Mouse (Mus musculus): ENCODE data around the gene Jmjd1c. TPM values are rescaled to one million over a fixed set of nuclear protein-coding genes. Genes with fewer than 3 reads are reported as not detected.
A peak's percentile ranks its signal among the peaks of the same experiment; 100 is the strongest.

Gene Jmjd1c
- 54.2 and 56.5 TPM in 2 replicates for polyA plus RNA-seq (2016; fragmentation: Nextera tagmentation; extraction: Ambion mirVana)

GRCm38 (mm10) chr10:67095798-67096620 lies at the start of gene Jmjd1c:
Gene Jmjd1c (plus strand): TSS chr10:67096125.
- Histone ChIP-seq H3K4me2 (replicated peaks) (peak within 1 kb of the TSS; percentile 78), H3K4me3 (peak within 1 kb of the TSS; percentile 94), H3K27ac (replicated peaks) (peak within 1 kb of the TSS; percentile 100), H3K9me3 (no peaks in the 10 kb centered on the region), H3K4me1 (peaks cover 36% of the 10 kb centered on the region), H3K9ac (replicated peaks) (peak within 1 kb of the TSS; percentile 98), H3K36me3 (no peaks in the 10 kb centered on the region), H3K27me3 (no peaks in the 10 kb centered on the region)
- ATAC-seq (ENCODE audit: low FRiP score, low read depth), result peak; percentile 90
- under 1% methylated on average over 67 of the region's 73 CpGs for WGBS

DNA sequence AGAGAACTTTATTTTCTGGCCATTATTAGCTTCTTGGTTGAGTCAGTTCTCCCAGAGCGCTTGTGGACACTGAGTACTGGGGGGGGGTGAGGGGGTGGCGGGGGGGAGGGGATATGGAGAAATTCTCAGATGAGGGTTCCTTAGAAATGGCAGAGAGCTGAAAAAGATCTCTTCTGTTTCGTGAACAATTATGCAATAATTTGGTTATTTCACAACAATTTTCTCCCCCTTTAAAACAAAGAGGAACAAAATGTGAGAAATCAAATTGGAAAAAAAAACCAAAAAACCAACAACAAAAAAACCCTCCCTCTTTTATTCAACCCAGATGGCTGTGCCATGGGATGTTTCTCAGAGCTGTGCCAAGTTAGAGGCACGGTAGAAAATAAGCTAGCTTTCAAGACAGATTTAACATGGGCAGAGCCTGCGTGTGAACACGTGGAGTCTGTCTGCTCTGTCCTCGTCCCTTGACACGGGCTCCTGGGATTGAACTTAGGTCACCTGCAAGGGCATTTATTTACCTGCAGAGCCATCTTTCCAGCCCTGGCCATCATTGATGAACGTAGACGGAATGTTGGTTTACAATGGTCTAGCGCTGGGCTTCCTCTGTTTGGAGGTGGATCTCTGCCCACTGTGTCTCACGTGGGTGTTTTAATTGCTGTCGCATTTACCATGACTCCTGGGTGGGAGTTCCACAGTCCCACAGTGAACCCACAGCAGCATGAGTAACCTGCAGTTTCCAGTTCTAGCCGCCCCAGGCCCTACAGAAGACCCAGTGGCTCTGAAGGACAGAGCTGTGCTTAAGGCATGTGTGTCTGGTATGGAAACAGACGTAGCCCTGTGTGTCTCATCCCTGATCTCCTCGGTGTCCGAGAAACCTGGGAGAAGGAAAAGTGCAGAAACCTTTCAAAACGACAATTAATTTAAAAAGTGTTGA lies 47.9 kb upstream of the Jmjd1c start:
- H3K27ac ChIP-seq (replicated peaks), result no peak overlapping the region
- H3K4me2 ChIP-seq (replicated peaks), result no peak overlapping the region
- no peaks in the 10 kb centered on the region for H3K27me3 ChIP-seq
- no peaks in the 10 kb centered on the region for H3K36me3 ChIP-seq
- peaks cover 28% of the 10 kb centered on the region for H3K4me1 ChIP-seq
- no peak overlapping the region for H3K4me3 ChIP-seq
- no peak for ATAC-seq (ENCODE audit: low FRiP score, low read depth)
- no peaks in the 10 kb centered on the region for H3K9me3 ChIP-seq
- H3K9ac ChIP-seq (replicated peaks), result no peak overlapping the region
- 90% methylated on average over 18 of the region's 18 CpGs for WGBS

- ATAC-seq (ENCODE audit: low FRiP score, low read depth), result no peak
- Histone ChIP-seq H3K9me3 (no peaks in the 10 kb centered on the region), H3K27me3 (no peaks in the 10 kb centered on the region), H3K27ac (replicated peaks) (no peak overlapping the region), H3K9ac (replicated peaks) (no peak overlapping the region), H3K36me3 (no peaks in the 10 kb centered on the region), H3K4me1 (peaks cover 36% of the 10 kb centered on the region), H3K4me2 (replicated peaks) (no peak overlapping the region), H3K4me3 (no peak overlapping the region)
- WGBS, result 91% methylated on average over 13 of the region's 13 CpGs
Measured at GRCm38 (mm10) chr10:67048871-67049615, 46.9 kb upstream of the Jmjd1c start.

DNA sequence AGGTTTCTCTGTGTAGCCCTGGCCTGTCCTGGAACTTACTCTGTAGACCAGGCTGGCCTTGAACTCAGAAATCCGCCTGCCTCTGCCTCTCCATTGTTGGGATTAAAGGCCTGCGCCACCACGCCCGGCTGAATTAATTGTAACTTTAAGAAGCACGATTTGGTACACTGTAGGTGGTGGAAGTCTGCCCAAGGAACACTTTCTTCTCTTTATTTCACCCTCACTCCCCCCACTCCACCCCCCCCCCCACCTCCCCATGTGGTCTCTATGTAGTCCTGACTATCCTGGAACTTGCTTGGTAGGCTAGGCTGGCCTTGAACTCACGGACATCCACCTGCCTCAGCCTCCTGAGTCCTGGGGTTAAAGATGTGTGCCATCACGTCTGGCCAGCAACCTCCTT lies 46.3 kb upstream of the Jmjd1c start:
- H3K4me2 ChIP-seq (replicated peaks), result no peak overlapping the region
- H3K36me3 ChIP-seq, result no peaks in the 10 kb centered on the region
- no peak for ATAC-seq (ENCODE audit: low FRiP score, low read depth)
- H3K27ac ChIP-seq (replicated peaks), result no peak overlapping the region
- H3K27me3 ChIP-seq, result no peaks in the 10 kb centered on the region
- H3K9me3 ChIP-seq, result no peaks in the 10 kb centered on the region
- H3K9ac ChIP-seq (replicated peaks), result no peak overlapping the region
- H3K4me3 ChIP-seq, result no peak overlapping the region
- H3K4me1 ChIP-seq, result peaks cover 39% of the 10 kb centered on the region
- WGBS, result 88% methylated on average over 7 of the region's 7 CpGs

DNA sequence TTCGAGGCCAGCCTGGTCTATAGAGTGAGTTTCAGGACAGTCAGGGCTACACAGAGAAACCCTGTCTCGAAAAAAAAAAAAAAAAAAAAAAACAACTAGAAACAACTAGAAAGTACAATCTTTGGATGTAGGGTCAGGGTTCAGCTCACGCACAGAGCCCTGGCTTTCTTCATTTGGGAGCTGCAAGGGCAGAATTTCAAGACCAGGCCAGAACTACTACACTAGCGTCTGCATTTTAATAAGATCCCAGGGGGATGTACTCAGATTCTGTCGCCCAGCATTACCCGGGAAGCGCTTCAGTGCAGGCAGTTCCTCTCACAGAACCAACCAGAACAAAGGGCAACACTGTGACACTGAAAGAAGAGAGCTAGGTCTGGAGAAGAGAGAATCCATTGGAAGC lies 45.2 kb upstream of the Jmjd1c start:
- no peak overlapping the region for H3K27ac ChIP-seq (replicated peaks)
- H3K4me2 ChIP-seq (replicated peaks), result no peak overlapping the region
- 72% methylated on average over 6 of the region's 7 CpGs for WGBS
- H3K4me1 ChIP-seq, result peaks cover 33% of the 10 kb centered on the region
- H3K36me3 ChIP-seq, result no peaks in the 10 kb centered on the region
- no peaks in the 10 kb centered on the region for H3K9me3 ChIP-seq
- no peaks in the 10 kb centered on the region for H3K27me3 ChIP-seq
- no peak for ATAC-seq (ENCODE audit: low FRiP score, low read depth)
- no peak overlapping the region for H3K9ac ChIP-seq (replicated peaks)
- H3K4me3 ChIP-seq, result no peak overlapping the region

DNA sequence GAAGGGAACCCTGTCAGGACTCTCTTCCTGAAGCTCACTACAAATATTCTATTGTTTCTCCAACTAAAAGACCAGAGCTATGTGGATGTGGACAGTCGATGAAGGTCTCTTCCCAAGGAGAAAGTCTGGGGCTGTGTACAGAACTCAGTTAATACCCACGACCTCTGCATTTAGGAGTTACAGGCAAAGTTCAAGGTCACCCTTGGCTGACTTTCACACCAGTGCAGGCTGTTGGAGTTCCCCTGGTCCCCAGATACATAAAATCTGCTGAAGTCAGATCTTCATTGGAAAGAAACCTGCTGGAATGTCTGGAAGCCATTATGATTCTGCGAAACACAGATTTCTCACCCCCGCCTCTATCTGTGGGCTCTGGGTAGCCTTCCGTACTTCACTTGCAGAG lies 44.5 kb upstream of the Jmjd1c start:
- peaks cover 33% of the 10 kb centered on the region for H3K4me1 ChIP-seq
- H3K36me3 ChIP-seq, result no peaks in the 10 kb centered on the region
- no peaks in the 10 kb centered on the region for H3K9me3 ChIP-seq
- 73% methylated on average over 5 of the region's 5 CpGs for WGBS
- no peak overlapping the region for H3K4me2 ChIP-seq (replicated peaks)
- no peak overlapping the region for H3K9ac ChIP-seq (replicated peaks)
- H3K27me3 ChIP-seq, result no peaks in the 10 kb centered on the region
- H3K4me3 ChIP-seq, result no peak overlapping the region
- no peak overlapping the region for H3K27ac ChIP-seq (replicated peaks)
- no peak for ATAC-seq (ENCODE audit: low FRiP score, low read depth)

DNA sequence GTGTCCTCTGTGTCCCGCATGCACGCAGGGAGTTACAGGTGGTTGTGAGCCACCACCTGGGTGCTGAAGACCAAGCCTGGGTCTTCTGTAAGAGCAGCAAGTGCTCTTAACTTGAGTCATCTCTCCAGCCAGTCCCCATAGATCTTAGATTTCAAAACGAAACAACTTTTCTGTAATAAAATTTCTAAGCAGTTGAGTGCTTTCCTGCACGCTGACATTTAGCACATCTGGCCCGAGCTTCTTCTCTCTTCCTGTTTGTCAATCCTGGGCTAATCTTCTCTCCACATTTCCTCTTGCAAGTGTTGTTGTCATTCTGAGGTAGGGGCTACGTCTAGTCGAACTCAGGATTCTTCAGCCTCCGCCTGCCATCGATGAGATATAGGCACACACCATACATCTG lies 43.5 kb upstream of the Jmjd1c start:
- H3K36me3 ChIP-seq, result no peaks in the 10 kb centered on the region
- 0 out of 2 replicates have a peak overlapping the region, but pooled peaks have one; percentile 22 for H3K27ac ChIP-seq (replicated peaks)
- H3K9ac ChIP-seq (replicated peaks), result no peak overlapping the region
- no peaks in the 10 kb centered on the region for H3K27me3 ChIP-seq
- H3K4me2 ChIP-seq (replicated peaks), result no peak overlapping the region
- peaks cover 29% of the 10 kb centered on the region for H3K4me1 ChIP-seq
- WGBS, result 81% methylated on average over 9 of the region's 9 CpGs
- H3K9me3 ChIP-seq, result no peaks in the 10 kb centered on the region
- ATAC-seq (ENCODE audit: low FRiP score, low read depth), result no peak
- H3K4me3 ChIP-seq, result no peak overlapping the region

DNA sequence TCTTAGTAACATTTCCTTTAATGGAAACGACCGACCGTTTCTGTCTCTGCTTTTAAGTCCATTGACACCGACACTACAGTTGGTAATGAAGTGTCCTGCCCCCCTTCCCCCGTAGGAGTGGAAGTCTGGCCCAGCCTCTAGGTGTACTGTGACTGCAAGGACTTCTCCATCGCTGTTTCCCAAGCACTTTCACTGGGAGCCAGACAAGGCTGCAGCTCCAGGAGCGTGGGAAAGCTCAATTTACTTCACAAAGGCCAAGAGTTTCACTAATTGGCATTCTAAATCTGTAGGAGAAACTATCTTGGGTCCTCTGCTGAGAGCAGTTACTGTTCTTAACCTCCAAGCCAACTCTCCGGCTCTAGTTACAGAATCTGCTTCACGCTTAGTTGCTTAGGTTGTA lies 42.5 kb upstream of the Jmjd1c start:
- Histone ChIP-seq H3K27ac (replicated peaks) (0 out of 2 replicates have a peak overlapping the region, but pooled peaks have one; percentile 39), H3K4me3 (no peak overlapping the region), H3K9ac (replicated peaks) (no peak overlapping the region), H3K9me3 (no peaks in the 10 kb centered on the region), H3K27me3 (no peaks in the 10 kb centered on the region), H3K36me3 (no peaks in the 10 kb centered on the region), H3K4me2 (replicated peaks) (no peak overlapping the region), H3K4me1 (peaks cover 31% of the 10 kb centered on the region)
- WGBS, result 17% methylated on average over 9 of the region's 9 CpGs
- no peak for ATAC-seq (ENCODE audit: low FRiP score, low read depth)

DNA sequence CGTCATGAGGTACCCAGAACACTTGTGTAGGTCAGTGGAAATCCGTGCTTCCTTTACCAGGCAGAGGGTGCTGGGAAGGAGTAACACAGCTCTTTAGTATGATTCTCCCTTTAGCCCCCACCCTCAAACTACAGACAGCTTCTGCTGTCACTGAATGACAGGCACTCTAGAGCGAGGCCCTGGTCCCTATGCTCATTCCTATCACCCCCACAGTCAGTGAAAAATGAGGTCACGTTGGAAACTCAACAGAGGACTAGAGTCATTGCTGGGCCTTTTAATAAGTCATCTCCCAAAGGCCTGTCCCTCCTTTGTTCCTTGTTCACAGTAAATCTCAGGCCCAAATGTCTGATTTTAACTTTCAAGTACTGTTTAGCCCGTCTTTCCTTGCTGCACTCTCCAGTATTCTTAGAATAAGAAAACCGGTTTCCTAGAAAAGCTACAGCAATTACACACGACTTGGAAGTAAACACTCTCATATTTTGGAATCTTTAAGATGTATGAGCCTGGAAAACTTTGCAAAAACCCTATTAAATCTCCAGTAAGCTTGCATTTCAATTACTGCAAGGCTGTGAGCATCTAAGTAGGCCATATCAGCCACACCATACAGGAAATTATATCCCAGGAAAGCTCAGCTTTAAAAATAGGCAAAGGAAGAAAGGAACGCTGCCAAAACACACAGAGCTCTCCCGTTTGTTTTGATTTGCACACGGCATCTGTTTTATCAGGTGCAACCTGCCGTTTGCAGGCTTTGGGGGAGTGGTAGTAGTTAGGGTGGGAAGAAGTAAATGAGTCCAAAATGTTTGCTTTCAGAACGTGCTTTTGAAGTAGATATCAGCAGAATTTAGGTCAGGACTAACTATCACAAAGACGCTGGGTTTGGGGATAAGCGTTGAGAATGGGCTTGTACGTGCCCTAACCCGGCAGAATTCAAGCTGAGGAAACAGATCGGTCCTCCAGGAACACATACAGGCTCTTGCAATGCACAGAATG lies 39.8 kb upstream of the Jmjd1c start:
- H3K9me3 ChIP-seq, result no peaks in the 10 kb centered on the region
- no peak overlapping the region; the same call in none of the 2 replicates for H3K27ac ChIP-seq (replicated peaks)
- no peak for ATAC-seq (ENCODE audit: low FRiP score, low read depth)
- 73% methylated on average over 17 of the region's 17 CpGs for WGBS
- no peak overlapping the region for H3K4me3 ChIP-seq
- H3K9ac ChIP-seq (replicated peaks), result no peak overlapping the region
- H3K27me3 ChIP-seq, result no peaks in the 10 kb centered on the region
- no peaks in the 10 kb centered on the region for H3K36me3 ChIP-seq
- H3K4me1 ChIP-seq, result peaks cover 27% of the 10 kb centered on the region
- H3K4me2 ChIP-seq (replicated peaks), result no peak overlapping the region

DNA sequence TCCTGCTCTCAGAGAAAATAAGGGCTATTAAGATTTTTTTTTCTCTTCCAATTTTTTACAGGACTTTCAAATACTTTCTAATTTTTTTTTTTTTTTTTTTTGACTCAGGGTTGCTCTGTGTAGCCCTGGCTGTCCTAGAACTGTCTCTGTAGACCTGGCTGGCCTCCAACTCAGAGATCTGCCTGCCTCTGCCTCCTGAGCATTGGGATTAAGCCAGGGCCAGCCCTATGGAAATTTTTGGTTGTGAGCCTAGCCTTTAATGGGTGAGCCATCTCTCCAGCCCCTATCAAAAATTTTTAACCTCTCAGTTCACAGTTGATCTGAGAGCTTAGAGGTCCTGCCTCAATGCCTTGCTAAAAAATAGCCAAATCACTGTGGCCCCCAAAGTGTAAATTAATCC lies 38.7 kb upstream of the Jmjd1c start:
- Histone ChIP-seq H3K4me2 (replicated peaks) (no peak overlapping the region), H3K27ac (replicated peaks) (no peak overlapping the region), H3K27me3 (no peaks in the 10 kb centered on the region), H3K4me1 (peaks cover 31% of the 10 kb centered on the region), H3K9ac (replicated peaks) (no peak overlapping the region), H3K9me3 (no peaks in the 10 kb centered on the region), H3K36me3 (no peaks in the 10 kb centered on the region), H3K4me3 (no peak overlapping the region)
- ATAC-seq (ENCODE audit: low FRiP score, low read depth), result no peak

DNA sequence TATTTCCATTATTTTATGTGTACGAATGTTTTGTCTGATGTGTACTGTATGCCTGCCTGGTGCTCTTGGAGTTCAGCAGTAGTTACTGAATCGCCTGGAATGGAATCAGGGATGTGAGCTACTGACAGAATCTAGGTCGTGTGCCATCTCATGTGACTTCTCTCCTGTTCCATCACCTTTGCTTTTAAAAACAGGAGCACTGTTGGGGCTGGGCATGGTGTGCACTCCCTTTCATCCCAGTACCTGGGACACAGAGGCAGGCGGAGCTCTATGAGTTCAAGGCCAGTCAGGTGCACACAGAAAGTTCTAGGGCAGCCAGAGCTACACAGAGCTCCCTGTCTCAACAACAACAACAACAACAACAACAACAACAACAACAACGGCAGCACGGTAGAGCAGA lies 38.2 kb upstream of the Jmjd1c start:
- H3K4me3 ChIP-seq, result no peak overlapping the region
- H3K9me3 ChIP-seq, result no peaks in the 10 kb centered on the region
- WGBS, result 91% methylated on average over 6 of the region's 6 CpGs
- no peaks in the 10 kb centered on the region for H3K36me3 ChIP-seq
- H3K4me1 ChIP-seq, result peaks cover 28% of the 10 kb centered on the region
- no peaks in the 10 kb centered on the region for H3K27me3 ChIP-seq
- no peak for ATAC-seq (ENCODE audit: low FRiP score, low read depth)
- no peak overlapping the region for H3K27ac ChIP-seq (replicated peaks)
- no peak overlapping the region for H3K4me2 ChIP-seq (replicated peaks)
- no peak overlapping the region for H3K9ac ChIP-seq (replicated peaks)

All from midbrain, embryonic 12.5 days (tissue).